Mouse (Mus musculus) midbrain, embryonic 11.5 days (tissue): ENCODE measurements around the gene Asl. TPM values are rescaled to one million over a fixed set of nuclear protein-coding genes. Genes with fewer than 3 reads are reported as not detected.

Experiments
- polyA plus RNA-seq: library from polyadenylated mRNA; unstranded; fragments of >200 nt; fragmentation: Nextera tagmentation; extraction: Ambion mirVana; gene quantifications from 2 replicates; pipeline ENCODE4 v1.2.1, GENCODE M21; 2014

Asl gene
- polyA plus RNA-seq, 1 experiment from 2014 or later = 30.1 TPM

Other genes with a start within 250 kb of the Asl start
- 42.2 and 42.3 TPM in 2 replicates for gene Psph, start 241.8 kb downstream of the Asl start, polyA plus RNA-seq
- 48.2 and 53.4 TPM in 2 replicates for gene Sumf2, start 182.3 kb downstream of the Asl start, polyA plus RNA-seq
- gene Chchd2, start 141.8 kb downstream of the Asl start, polyA plus RNA-seq = 880 and 964 TPM in 2 replicates
- 7.1 and 9.3 TPM in 2 replicates for gene Zbed5, start 133.5 kb downstream of the Asl start, polyA plus RNA-seq
- gene Phkg1, start 130.7 kb downstream of the Asl start, polyA plus RNA-seq = 0.18 and 0.22 TPM in 2 replicates
- gene Nupr1l, start 120.7 kb downstream of the Asl start, polyA plus RNA-seq = 3.7 and 5.4 TPM in 2 replicates
- 36.0 and 36.8 TPM in 2 replicates for gene Vkorc1l1, start 87.3 kb downstream of the Asl start, polyA plus RNA-seq
- 31.8 and 33.9 TPM in 2 replicates for gene Gusb, start 26.2 kb downstream of the Asl start, polyA plus RNA-seq
- 41.1 and 42.7 TPM in 2 replicates for gene Crcp, start within 50 bp of the Asl start, polyA plus RNA-seq
- gene Tpst1, start 44.1 kb upstream of the Asl start, polyA plus RNA-seq = 64.7 and 68.7 TPM in 2 replicates
- gene Kctd7, start 115.6 kb upstream of the Asl start, polyA plus RNA-seq = 5.3 and 7.0 TPM in 2 replicates
- gene Rabgef1, start 142.6 kb upstream of the Asl start, polyA plus RNA-seq = 24.2 and 30.1 TPM in 2 replicates
- gene Tmem248, start 187.8 kb upstream of the Asl start, polyA plus RNA-seq = 30.3 and 35.7 TPM in 2 replicates
- 66.3 and 72.2 TPM in 2 replicates for gene Sbds, start 226.3 kb upstream of the Asl start, polyA plus RNA-seq
- gene Tyw1, start 226.4 kb upstream of the Asl start, polyA plus RNA-seq = 30.4 and 32.1 TPM in 2 replicates